Mouse (Mus musculus) embryo, embryonic 9.5 days (tissue): ENCODE data around the gene Apoc3.

Source experiments
- DNase-seq: peaks from one replicate; pipeline ENCODE4 v3.0.0-alpha.2; 2017; ENCODE audit errors: extremely low spot score

Gene Apoc3

DNA sequence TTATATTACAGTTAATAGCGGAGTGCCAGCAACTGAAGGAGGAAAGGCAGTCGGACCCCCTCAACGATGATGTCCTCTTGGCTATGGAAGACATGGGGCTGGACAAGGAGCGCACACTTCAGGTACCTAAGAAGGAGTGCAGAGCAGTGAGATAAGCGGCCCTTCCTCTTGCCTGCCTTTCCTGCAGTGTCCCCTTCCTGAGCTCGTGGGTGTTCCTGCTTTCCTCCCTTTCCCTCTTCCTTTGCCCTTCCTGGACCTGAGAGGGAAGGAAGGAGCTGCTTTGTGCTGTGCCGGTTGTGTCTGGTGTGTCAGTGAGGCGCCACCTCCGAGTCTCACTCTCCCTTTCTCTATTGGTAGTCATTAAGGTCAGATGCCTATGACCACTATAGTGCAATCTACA lies 40.6 kb downstream of the Apoc3 start:
- DNase-seq = no peak

DNA sequence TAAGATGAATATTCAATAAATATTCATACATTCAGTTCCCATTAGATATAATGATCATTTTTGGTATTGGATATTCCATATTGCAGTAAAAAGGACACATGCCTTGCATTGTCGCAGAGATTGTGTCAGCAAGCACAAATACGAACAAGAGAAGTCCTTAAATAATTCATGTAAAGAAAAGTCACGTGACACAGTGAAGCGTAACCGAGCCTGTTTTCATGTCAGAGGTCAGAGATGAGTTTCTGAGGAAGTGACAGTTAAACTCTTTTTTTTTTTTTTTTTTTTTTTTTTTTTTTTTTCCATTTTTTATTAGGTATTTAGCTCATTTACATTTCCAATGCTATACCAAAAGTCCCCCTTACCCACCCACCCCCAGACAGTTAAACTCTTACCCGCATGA lies 42.8 kb downstream of the Apoc3 start:
- no peak for DNase-seq

DNA sequence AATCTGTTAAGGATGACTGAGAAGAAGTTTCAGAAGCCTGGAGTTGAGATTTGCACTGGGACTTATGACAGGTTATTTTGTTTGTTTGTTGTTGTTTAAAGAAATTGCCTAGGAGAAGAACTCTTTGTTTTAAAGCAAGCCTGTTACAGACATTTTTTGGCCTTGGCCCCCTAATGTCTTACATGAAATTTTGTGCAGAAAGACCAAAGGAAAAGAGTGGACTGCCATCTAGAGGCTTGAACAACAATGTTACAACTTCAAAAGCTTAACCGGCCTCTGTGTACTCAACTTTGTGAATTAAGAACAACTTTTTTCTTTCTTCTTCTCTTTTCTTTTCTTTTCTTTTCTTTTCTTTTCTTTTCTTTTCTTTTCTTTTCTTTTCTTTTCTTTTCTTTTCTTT lies 43.8 kb downstream of the Apoc3 start:
- peak; percentile 28 for DNase-seq

DNA sequence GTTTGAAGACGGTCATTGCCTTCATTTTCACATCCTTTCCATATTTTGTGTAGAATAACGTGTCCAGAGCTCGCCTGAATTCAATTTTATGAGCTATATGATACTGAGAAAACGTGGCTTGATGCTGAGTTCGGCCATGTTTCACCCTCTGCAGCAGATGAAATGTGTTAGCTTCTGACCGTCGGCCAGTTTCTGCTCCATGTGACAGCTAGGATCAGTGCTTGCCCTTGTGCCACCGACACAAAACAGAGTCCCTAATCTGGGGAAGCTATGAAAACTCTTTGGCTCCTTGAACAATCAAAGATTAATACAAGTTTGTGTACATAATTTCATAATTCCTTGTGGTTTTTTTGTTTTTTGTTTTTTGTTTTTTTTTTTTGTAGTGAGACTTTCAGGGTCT lies 44.2 kb downstream of the Apoc3 start:
- DNase-seq = no peak

DNA sequence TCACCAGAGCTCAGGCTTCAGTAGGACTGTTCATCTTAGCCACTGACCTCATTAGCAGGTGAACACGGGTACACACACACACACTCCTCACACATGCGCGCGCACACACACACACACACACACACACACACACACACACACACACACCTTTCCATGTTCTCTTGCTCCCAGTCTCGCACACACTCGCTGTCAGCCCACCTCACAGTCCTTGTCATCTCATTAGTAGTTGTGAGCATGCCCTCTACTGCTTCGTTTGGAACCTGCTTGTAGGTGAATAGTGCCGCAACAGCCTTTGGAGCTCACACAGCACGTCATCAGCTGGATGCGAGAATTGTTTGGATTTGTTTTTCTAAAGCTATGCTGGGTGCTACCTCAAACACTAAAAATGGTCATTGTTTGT lies 46.1 kb downstream of the Apoc3 start:
- DNase-seq = no peak

DNA sequence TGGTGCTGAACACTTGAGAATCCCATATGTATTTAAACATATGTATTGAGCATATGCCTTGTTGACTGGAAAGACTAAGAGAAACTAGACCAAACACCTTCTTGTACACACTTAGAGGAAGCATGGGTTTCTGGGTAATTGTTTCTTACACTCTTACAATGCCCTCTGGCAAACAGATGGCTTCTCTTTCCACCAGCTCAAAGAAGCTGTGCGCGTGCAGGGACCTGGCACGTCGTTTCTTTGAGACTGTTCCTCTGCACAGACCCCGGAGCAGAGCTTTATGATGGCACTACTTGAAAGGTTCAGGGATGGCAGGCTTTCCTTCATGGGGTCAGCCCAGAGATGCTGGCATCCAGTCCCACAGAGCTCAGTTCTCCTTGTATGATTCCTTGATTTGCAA lies 46.5 kb downstream of the Apoc3 start:
- no peak for DNase-seq

DNA sequence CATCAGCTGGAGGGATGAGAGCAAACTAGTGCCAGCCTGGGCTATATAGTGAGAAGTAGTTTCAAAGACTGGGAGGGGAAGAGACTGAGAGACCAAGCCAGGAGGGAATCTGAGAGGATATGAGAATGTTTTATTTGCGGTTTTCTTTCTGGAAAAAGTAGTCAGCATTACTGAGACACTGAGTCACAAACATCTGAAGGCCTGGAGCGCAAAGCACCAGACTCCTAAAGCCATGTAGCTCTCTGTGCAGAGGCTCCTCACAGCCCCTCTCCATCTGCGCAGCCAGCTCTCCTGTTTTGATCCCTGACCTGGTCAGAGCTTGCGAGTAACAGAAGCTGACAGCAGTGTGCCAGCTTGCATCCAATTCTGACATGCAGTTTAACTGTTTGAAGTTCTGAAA lies 47.1 kb downstream of the Apoc3 start:
- DNase-seq = no peak

DNA sequence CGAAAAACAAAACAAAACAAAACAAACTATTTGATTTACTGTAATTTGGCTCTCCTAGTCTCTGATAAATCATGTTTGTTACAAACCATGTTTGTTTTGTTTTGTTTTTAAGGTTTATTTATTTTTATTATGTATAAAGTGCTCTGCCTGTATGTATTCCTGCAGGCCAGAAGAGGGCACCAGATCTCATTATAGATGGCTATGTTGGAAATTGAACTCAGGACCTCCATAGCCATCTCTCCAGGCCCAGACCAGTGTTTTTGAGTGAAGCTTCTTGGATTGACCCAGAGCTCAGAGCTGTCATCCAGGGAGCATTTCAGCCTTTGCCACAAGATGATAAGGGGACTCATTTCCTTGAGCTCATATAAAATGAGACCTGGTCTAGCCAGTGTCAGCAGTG lies 49.0 kb downstream of the Apoc3 start:
- DNase-seq = no peak

DNA sequence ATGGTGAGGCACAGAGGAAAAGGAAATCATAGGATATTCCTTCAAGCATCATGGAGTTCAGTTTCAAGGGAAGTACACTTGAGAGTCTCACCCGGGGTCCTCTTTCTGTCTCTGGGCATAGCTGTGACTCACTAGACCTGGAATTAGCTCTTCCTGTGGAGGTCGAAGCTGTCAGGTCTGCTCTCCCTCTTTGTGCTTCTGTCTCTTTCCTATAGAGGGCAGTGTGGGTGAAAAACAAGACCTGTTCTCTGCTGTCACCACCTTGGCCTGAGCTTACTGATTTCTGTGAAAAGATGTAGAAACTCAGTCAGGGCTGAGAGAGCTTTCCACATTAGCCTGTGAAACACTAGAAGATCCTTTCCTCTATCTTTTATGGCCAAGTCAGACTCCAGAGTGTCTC lies 50.2 kb downstream of the Apoc3 start:
- DNase-seq = peak; percentile 43

DNA sequence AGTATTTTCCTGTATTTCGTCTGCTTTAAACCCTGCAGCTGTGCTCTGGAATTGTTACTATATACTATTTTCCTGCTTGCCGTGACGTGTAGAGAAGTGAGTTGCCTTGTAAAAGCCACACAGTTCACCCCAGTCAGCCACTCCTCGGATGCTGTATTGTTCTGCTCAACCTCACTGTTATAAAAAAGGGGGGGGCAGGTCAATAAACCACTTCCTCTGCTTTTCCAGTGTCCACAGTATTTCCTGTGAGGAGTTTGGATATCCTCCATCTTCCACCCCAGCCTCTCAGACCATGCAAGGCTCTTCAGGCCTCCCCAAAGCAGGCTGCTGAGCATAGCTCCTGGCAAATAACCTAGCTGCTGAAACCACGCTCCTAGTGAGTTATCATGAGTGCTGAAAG lies 50.9 kb downstream of the Apoc3 start:
- no peak for DNase-seq
